Mouse (Mus musculus): ENCODE measurements around the gene Clybl.

- TF ChIP-seq POLR2A (IDR thresholded peaks at IDR 0.05; ENCODE audit: borderline replicate concordance, insufficient read depth, low read length): no peak
- TF ChIP-seq CTCF (IDR thresholded peaks at IDR 0.05; ENCODE audit: borderline replicate concordance, insufficient read depth, low read depth, low read length): no peak
Measured at GRCm38 (mm10) chr14:122374285-122374997, 192.9 kb downstream of the Clybl start.

Data from cerebellum, adult 2 months (tissue).